Mouse (Mus musculus) regulatory T cell (primary cell): ENCODE results near the gene Mras.

Experiments used
- in situ Hi-C: fragments of 300-600 bp; cut with MboI, MseI; formaldehyde crosslinking; loops from one replicate; pipeline ENCODE4 v1.15.1; 2025; ENCODE audit warnings: high pct_unique_total_duplicates

Mras gene

DNA sequence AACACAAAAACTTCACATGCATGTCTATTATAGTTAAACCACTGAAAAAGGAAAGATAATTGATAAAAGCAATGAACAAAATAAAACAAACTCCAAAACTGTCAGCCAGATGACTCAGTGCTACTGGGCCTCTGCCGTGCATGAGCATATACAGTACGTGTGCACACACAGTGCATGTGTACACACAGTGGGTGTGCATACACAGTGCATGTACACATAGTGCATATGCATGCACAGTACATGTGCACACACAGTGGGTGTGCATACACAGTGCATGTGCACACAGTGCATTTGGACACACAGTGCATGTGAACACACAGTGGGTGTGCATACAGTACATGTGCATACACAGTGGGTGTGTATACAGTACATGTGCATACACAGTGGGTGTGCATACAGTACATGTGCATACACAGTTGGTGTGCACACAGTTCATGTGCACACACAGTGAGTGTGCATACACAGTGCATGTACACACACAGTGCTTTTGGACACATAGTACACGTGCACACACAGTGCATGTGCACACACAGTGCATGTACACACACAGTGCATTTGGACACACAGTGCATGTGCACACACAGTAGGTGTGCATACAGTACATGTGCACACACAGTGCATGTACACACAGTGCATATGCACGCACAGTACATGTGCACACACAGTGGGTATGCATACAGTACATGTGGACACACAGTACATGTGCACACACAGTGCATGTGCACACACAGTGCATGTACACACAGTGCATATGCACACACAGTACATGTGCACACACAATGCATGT is 4.7 kb upstream of the Mras start:
- in situ Hi-C loops: no loop called here

DNA sequence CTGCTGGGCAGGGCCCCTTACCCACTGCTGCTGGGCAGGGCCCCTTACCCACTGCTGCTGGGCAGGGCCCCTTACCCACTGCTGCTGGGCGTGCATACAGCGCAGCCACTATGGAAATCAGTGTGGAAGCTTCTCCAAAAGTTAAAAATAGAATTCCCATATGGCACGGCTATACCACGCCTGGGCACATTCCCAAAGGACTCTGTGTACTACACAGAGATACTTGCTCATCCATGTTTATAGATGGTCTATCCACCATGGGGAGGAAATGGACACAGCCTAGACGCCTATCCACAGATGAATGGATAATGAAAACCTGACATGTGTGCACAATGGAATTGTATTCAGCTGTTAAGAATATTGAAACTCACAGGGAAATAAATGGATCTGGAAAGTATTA is 3.8 kb upstream of the Mras start:
- in situ Hi-C loops: no loop called here

DNA sequence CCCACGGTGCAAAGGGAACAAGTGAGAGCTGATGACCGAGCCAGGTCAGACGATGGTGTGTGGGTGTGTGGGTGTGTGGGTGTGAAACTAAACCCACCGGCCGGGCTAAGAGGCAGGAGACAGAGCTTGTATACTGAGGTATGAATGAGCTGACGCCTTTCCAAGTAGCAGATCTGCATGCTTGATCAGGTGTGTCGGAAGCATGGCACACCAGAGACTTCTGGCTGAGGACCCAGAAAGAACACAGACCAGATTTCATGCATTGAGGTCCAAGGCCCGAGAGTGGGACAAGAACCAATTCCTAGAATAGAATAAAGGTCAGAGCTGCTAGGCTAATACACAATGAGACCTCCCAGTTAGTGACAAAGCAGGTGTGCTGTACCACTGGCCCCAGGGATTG is 1.9 kb upstream of the Mras start:
- in situ Hi-C loops: no loop called here

DNA sequence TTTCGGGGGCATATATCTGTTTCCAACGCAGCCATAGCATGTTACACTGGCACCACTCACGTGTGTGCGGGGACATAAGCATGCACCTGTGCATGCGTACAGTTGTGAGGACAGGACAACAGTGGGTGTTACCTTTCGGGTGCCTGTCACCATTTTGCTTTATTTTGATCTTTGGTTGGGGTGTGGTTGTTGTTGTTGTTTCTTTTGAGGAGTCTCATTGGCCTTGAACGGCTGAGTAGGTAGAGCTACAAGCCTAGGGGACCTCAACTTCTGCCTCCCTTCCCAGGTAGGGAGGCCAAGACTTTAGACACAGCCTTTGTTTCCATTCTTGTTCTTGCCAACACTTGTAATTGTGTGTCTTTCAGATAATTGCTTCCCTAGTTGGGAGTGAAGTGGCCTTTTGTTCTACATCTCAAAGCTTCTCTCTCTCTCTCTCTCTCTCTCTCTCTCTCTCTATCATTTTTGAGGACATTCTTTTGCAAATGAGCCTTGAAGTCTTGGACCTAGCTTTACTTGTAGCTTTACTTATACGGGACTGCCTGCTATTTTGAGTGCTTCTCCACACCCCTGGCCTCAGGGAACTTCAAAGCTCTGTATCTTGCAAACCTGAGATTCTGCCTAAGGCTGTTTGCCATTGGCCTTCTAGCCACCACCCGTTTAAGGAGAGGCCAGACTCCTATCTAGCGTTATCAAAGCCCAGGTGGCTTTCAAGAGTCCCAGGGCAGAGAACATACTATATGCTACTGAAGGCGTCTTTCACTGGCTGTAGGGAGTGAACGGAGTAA is 792 bp upstream of the Mras start:
- in situ Hi-C loops: no loop called here

DNA sequence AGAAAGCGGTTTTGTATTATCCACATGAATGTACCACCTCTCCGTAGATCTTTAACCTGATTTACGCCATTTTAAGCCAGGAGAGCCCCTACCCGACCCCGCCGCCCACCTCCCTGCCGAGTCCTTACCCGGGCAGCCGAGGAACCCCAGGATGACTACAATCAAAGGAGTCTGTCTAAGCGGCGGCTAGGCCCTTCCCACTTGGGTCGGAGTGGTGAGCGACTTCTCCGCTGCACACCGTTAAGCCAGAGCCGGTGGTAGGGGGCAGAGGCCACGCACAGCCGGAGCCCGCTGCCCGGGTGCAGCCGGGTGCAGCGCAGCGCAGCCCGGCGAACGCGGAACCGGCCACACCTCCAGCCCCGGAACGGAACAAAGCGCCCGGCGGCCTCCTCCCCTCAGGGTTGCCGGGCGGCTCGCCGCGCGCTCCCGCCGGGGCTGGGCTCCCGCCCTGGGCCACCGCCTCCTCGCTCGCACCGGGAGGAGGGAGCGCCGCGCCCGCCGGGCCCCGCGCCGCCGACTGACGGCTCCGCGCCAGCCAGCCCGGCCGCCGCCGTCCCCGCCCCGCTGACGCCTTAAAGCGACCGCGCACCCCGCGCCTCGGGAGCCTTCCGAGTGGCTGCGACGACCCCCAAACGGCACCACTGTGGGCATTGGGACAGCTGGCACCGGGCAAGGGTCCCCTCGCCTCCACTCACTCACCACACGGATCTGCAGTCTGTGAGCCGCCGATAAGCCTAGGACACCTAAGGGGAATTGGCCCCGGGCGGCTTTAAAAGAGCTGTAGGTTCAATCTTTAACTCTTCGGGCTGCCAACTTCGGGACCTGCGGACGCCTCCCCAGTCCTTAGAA is 775 bp downstream of the Mras start:
- in situ Hi-C loops: no loop called here

DNA sequence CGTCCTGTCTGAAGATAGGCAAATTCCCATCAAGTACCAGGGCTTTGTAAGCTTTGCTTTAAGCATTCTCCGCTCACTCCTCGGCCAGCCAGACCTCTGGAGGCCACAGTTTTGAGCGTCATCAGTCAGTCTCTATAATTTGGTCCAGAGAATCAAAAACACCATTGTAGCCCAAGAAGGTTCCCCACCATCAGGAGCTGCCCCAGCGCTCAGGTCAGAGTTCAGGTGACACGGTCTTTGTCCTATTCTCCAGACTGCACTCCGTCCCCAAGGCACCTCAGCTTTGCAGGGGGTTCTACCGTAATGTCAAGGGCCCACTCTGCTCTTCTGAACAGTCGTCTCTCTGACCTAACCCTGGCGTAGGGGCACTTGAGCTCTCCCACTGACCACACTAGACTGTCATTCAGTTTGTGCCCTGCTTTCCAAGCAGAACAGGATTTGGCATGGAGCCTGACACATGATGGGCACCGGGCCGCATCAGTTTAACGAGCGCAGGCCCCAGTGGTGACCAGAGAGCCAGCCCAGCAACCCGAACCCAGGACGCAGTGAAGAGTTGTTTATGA is 1.5 kb downstream of the Mras start:
- in situ Hi-C loops: no loop called here

DNA sequence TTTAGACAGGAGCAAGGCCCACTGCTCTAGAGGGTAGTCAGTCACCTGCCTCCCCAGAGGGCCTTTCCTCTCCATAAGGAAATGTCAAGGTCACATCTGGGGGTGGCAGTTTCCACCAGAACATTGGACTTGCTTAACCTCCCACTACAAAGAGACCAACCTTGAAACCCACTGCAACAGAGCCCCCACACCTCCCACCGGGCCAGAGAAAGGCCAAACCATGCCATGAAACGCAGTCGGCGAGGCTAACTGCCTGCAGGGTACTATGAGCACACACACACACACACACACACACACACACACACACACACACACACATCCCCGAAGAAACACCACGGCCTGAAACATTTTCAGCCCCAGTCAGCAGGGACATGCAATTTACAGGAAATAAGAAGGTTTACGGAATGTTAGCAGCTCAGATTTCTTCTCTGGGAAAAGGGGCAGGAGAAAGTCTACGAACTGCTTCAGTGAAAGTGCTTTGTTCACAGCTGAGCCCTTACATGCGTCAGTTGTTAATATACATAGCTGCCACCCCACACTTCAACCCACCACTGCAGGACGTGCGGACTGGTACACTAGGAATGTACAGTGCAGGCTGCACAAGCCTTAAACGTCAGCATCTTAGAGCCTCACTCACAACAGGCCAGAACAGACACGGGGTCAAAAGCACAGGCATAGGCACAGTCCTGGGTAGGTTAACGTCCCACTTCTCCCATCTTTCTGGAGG is 2.1 kb downstream of the Mras start:
- in situ Hi-C loops: no loop called here

DNA sequence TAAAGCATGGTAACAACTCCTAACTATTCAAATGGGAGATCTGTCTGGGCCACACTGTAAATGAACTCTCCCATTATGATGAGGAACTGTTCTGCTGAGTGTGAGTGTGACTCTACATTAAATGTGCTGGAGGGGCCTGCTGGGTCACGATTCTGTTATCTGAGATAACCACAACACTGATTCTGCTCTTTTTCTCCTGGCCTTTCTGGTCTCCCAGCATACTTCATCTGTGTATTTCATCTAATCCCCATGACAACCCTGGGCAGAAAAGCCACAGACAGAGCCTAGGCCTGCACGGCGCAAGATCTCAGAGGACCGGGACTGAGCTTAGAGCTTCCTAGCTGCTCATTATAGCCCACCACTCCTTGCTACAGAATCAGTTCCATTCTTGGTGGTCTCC is 4.7 kb downstream of the Mras start:
- in situ Hi-C loops: no loop called here

DNA sequence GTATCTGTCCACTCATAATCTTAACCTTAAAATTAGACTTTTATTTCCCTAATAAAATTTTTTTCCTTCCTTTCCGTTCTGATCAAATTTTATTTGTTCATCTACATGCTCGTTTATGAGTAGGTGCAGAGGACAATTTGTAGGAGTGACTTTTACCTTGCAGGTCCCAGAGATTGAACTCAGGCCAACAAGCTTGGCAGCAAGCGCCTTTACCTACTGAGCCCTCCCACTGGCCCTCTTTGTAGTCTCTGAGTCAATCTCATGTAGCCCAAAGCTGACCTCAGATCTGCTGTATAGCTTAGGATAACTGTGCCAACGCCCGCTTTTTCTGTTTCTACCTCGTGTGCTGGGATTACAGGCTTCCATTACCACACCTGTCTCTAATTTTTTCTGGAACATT is 5.2 kb downstream of the Mras start:
- in situ Hi-C loops: no loop called here

DNA sequence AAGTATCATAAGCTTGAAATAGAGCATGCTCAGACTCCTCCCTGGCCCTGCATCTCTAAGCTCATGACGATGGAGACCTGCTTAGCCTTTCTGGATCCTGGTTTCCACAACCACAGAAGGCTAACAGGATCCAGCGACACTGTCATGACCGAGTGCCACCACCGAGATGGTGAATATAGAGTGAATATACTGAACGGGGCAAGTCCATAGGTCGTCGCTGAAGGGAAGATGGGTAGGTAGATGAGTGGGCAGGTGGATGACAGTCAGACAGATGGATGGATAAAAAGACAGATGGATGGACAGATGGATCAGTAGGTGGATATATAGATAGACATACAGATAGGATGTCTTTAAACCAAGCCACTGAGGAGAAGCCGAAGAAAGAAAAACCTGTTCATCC is 5.8 kb downstream of the Mras start:
- in situ Hi-C loops: no loop called here

DNA sequence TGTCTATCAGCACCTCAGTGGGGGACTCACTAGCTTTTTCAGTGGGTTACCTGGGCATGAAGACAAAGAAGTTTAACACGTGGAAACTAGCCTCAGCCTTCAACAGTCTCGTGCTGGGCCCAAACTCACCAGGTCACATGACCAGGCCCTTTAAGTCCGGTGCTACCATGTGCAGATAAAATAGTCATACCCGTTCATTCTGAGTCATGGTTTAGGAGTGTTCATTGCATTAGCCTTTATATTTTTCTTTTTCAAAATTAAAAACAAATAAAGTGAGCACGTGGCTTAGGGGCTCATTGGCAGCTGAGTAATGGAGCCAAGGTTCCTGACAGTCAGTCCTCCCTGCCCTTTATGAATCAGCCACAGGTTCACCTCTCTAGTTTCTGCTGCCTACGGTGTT is 6.4 kb downstream of the Mras start:
- in situ Hi-C loops: no loop called here

DNA sequence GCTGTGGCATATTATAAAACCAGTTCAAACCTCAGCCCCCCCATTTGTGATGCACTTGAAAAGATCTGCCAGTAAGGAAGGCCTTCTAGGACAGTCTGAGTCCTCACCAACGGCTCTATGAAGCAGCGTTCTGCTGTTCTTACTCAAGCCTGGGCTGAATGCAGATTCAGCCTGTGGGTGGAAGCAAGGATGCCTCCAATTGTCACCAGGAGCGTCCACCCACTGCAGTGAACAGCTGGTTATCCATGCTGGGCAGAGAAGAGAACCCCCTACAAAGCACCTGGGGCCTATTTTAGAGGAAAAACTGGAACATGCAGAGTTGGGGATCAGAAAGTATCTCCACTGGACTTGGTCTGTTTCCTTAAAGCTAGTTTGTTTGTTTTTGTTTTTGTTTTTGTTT is 7.3 kb downstream of the Mras start:
- in situ Hi-C loops: no loop called here

DNA sequence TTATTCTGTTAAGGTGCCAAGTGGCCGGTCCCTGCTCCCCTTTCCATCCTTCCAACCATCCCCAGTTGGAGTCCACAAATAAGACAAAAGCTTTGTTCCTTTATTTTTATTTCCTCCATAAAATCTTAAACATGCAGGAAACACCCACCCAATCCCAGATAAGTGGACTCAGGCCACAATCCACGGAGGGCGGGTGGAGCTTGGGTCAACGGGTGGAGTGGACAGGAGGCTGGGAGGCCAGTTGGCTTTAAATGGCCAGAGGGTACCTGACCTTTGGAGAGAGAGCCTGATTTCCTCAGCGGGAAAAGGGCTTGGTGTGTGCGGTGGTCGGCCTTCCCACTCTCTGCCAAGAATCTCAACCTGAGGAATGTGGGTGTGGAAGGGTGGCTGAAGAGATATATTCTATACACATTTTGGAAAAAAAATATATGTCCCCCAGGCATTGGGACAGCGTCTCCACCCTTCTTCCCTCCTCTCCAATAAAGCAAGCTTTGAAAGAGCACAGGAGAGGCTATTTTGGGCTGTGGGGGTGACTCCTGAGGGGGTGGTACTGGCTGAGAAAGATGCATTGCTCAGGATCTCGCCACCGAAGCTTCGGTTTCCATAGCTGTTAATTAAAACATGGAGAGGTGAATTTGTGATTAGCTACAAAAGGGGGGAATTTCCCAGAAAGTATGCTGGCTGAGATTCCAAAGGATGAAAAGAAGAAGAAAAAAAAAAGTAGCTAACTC is 8.4 kb downstream of the Mras start:
- in situ Hi-C loops: no loop called here

DNA sequence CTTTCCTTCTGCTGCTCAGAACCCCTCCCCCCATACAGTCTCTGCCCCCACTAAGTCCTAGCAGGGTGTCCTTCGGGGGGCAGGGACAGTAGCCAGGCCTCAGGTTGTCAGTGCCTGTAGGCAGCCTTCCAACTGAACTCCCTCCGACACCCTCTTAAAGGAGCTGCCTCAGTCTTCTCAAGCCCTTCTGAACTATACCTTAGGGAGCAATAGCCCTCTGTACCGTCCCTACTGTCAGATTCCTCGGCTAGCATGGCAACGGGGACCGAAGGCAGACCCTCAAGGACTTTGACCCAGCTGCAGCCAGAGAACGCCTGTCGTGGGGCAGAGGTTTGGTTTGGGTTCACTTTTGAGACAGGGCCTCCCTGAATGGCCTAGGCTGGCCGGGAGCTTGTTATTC is 11.9 kb downstream of the Mras start:
- in situ Hi-C loops: no loop called here

DNA sequence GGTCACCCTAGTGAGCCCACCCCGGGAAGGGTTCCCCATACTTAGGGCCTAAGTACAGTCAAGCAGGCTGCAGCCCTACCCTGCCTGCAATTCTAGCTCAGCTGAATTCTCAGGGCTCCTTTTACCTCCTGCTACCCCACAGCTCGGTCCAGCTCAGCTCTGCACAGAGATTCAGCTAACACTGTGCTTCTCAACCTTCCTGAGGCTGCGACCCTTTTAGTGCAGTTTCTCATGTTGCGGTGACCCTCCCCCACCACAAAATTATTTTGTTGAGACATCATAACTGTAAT is 12.7 kb downstream of the Mras start:
- in situ Hi-C loops: no loop called here

DNA sequence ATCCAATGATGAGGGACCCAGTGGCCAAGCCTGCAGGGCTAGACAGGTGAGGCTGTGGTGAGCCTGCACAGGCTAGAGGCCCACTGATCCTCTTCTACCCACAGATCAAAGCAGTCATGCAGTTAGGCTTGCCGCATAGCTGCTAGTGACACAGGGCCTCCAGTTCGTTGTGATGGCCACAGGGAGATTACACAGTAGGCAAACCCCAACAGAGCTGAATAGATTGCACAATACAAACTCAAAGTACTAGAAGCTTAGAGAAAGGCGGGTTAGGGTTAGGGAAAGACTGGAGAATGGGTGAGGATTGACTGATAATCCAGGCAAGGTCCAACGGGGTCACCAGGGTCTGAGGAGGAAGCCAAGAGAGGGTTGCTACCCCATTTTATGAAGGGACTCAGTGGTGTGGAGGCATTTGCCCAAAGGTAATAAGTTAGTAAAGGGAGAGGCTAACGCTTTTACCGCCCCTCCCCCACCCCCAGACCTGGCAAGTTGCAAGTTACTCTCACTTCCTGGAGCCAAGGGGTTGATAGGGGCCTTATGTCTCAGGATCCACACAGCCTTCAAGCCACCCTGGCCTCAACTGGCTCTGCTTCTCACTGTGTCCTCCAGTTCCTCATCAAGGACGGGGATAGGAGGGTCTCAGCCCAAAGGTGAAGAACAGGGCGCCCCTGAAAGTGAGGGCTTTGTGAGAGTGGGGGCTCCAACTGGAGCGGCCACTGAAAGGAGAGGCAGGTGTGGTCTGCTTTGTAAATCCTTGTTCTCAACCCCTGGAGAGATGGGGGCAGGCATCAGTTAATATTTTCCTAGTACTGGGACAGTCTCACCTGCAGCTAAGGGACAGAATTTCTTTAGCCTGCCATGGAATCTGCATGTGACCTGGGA is 13.2 kb downstream of the Mras start:
- in situ Hi-C loops: no loop called here

DNA sequence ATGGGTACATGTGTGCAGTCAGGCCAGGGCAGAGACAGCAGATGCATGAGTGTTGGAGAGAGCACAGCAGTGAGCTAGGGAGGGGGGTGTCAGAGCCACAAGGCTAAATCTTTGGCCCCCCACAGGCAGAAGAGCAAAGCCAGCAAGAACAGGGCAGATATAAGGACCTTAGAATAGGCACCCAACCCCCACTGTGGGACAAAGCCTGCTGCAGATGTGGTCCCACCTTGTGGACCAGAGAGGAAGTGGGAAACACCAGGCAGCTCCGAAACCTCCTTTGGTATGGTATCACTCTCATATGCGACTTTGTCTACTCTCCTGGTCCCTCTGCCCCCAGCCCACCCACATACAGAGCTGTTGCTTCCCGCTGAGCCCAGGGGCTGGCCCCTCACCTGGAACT is 15.3 kb downstream of the Mras start:
- in situ Hi-C loops: no loop called here

DNA sequence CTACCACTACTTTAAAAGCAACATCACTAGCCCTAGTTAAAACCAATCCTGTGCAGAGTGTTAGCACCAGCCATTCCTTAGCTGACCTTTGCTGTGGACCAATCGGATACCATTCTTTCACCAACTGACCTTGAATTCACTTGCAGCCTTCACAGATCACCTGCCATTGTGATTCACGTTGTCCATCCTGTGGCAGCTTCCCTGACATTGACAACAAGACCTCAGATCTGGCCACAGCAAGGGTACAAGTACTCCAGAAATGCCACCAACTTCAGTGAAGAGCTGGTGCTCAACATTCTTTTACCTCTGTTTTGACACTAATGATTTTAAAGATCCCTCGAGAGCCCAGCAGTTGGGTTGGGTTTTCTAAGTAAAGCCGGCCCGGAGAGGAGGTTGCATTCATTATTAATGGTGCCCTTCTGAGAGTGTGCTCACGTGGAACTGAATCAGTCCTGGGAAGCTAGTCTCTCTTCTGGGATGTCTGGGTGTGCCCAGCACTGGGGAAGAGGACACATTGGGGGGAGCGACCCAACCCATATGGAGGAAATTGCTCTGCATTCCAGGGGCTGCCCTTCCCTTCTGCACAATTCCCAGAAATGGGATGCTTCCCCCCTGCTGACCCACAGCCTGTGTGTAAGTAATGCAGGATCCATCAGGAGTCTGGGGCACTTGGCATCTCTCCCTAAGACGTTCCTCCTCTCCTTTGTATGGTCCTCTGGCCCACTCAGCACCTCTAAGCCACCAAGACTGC is 17.1 kb downstream of the Mras start:
- in situ Hi-C loops: no loop called here

DNA sequence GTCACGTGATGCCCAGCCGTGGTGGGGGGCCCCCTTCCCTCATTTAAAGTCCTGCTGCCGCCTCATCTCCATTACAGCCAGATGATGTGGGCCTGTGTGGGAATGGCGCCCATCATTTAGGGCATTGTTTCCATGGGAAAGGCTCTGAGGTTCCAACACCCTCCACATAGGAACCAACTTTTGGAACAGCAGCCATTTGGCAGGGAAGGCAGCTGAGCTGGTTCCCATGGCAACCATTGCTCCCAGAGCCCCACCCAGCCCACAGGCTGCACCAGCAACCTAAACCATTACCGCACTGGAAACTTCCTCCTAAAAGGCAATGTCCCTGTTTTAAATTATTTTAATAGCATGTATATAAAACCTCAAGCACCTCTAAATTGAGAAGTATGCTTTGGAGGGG is 18.8 kb downstream of the Mras start:
- in situ Hi-C loops: no loop called here
